Mouse (Mus musculus): ENCODE results near the gene Rpl27a. TPM values are rescaled to one million over a fixed set of nuclear protein-coding genes. Genes with fewer than 3 reads are reported as not detected.

The Rpl27a gene
- total and polyA plus RNA-seq, 3 experiments: 402 to 9,138 (median 833) TPM

DNA sequence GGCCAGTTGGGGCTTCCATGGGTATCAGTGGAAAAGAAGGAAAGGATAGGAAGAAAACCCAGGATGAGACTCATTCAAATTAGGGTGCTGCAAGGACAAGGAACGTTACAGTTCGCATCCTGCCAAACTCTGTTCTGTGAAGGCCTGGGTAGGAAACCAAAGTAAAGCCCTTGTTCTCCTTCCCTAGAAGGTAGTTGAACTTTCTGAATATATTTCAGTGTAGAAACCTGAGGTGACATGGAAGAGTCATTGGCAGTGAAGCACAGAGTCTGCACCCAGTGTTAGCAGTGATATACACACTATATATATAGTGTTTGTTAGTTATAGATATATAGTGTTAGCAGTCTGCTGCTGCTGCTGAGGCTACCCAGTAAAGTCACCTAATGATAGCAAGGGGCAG, 4.4 kb downstream of the Rpl27a start:
- Histone ChIP-seq H3K9me3 (replicated peaks) (no peaks in the 10 kb centered on the region), H3K4me3 (ENCODE audit: low read depth, low read length) (no peak overlapping the region), H3K4me1 (ENCODE audit: insufficient read depth, low read depth, low read length) (peaks cover 26% of the 10 kb centered on the region), H3K36me3 (replicated peaks) (peaks cover 78% of the 10 kb centered on the region), H3K27me3 (ENCODE audit: insufficient read depth, low read length) (no peaks in the 10 kb centered on the region)
- DNase-seq (ENCODE audit: low spot score) (no peak), ATAC-seq (ENCODE audit: extremely low read depth, insufficient number of reproducible peaks, low FRiP score, poor library complexity, severe bottlenecking) (no peak)
- TF ChIP-seq CTCF (IDR thresholded peaks at IDR 0.05; ENCODE audit: low read depth, low read length): no peak
- no peak for TF ChIP-seq TAL1 (conservative IDR thresholded peaks at IDR 0.05; ENCODE audit: low read depth, low read length)
- no peak; the same call in 1 of the 2 replicates for TF ChIP-seq POLR2AphosphoS5 (IDR thresholded peaks at IDR 0.05; ENCODE audit: insufficient replicate concordance, low read depth, low read length)
- no peak for TF ChIP-seq GATA1 (IDR thresholded peaks at IDR 0.05; ENCODE audit: borderline replicate concordance, low read length)
- TF ChIP-seq GATA2 (IDR thresholded peaks at IDR 0.05; ENCODE audit: borderline replicate concordance, low read depth, low read length): no peak

DNA sequence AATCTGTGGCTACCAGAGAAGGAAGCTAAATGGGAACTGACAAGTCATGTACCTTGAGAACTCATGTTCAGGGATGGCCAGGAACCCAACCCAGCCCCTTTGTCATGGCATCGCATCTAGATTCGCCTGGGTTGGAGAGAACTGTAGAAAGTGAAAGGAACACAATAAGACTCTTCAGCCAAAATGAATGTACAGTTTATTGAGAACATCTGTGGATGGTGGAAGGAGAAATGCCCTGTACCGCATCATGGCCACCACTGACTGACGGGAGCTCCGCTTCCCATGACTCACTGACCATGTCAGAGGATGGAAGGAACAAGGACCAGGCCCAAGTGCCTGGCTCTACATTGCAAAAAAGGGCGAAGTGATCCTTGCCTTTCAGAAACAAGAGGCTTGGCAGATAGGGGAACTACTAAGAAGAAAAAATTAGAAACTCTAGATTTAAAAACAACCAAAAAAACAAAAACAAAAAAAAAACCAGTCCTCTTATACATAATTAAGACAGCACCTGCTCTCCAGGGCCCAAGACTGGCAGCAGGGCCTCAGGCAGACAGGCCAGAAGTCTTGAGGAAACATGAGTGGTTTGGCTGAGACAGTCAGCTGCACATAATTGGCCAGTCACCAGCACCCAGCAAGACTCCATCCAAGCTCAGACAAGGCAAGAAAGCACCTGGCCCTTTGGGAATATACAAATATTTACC, 4.9 kb downstream of the Rpl27a start:
- H3K4me1 ChIP-seq (ENCODE audit: insufficient read depth, low read depth, low read length): peaks cover 26% of the 10 kb centered on the region
- no peak for DNase-seq (ENCODE audit: low spot score)

DNA sequence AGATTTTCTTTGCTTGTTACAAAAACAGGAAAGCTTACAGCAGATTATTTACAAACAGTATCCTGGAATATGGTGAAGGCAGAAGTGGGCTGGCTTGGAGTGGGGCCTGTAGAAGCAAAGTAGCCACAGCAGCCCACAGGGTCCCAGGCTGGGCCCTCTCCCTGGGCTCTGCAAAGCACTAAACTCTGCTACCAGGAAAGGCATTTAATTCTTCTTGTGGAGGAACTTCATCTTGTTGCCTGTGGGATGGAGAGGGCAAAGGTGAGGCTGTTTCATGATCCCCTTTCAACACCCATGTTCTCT, 5.4 kb downstream of the Rpl27a start:
- ATAC-seq (ENCODE audit: extremely low read depth, insufficient number of reproducible peaks, low FRiP score, poor library complexity, severe bottlenecking) (no peak), DNase-seq (ENCODE audit: low spot score) (no peak)
- no peak overlapping the region for H3K4me3 ChIP-seq (ENCODE audit: low read depth, low read length)
- H3K27me3 ChIP-seq (ENCODE audit: insufficient read depth, low read length): no peaks in the 10 kb centered on the region
- TF ChIP-seq POLR2AphosphoS5 (IDR thresholded peaks at IDR 0.05; ENCODE audit: insufficient replicate concordance, low read depth, low read length): 0 out of 2 replicates have a peak, but pooled peaks have one; percentile 53
- no peak for TF ChIP-seq GATA1 (IDR thresholded peaks at IDR 0.05; ENCODE audit: borderline replicate concordance, low read length)
- peaks cover 26% of the 10 kb centered on the region for H3K4me1 ChIP-seq (ENCODE audit: insufficient read depth, low read depth, low read length)
- no peaks in the 10 kb centered on the region for H3K9me3 ChIP-seq (replicated peaks)
- peaks cover 75% of the 10 kb centered on the region for H3K36me3 ChIP-seq (replicated peaks)

More for the DNA sequence above, 4.9 kb downstream of the Rpl27a start:
- no peak overlapping the region for H3K4me3 ChIP-seq (ENCODE audit: low read depth, low read length)
- TF ChIP-seq GATA2 (IDR thresholded peaks at IDR 0.05; ENCODE audit: borderline replicate concordance, low read depth, low read length) (no peak), POLR2AphosphoS5 (IDR thresholded peaks at IDR 0.05; ENCODE audit: insufficient replicate concordance, low read depth, low read length) (peak; percentile 6; the same call in 1 of the 2 replicates), CTCF (IDR thresholded peaks at IDR 0.05; ENCODE audit: low read depth, low read length) (no peak)
- peaks cover 78% of the 10 kb centered on the region for H3K36me3 ChIP-seq (replicated peaks)
- ATAC-seq (ENCODE audit: extremely low read depth, insufficient number of reproducible peaks, low FRiP score, poor library complexity, severe bottlenecking): no peak
- no peaks in the 10 kb centered on the region for H3K27me3 ChIP-seq (ENCODE audit: insufficient read depth, low read length)
- H3K9me3 ChIP-seq (replicated peaks): no peaks in the 10 kb centered on the region

DNA sequence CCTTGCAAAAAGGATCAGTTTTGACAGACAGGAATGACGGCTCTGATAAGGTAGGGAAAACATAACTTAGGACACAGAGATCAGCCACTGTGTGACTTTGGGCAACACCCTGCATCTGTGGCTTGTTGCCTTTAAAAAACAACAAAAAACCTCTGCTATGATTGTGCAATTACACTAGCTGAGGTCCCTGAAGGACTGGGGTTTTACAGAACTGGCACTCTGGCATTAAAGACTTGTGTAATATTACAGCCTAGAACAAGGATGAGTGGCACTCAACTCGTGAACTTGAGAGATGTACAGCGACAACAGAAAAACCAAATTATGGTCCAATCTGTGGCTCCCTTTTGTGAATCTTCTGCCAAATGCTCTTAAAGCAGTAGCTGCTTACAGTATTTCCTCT, 5.8 kb downstream of the Rpl27a start:
- Histone ChIP-seq H3K4me1 (ENCODE audit: insufficient read depth, low read depth, low read length) (peaks cover 26% of the 10 kb centered on the region), H3K4me3 (ENCODE audit: low read depth, low read length) (no peak overlapping the region), H3K27me3 (ENCODE audit: insufficient read depth, low read length) (no peaks in the 10 kb centered on the region), H3K36me3 (replicated peaks) (peaks cover 71% of the 10 kb centered on the region), H3K9me3 (replicated peaks) (no peaks in the 10 kb centered on the region)
- ATAC-seq (ENCODE audit: extremely low read depth, insufficient number of reproducible peaks, low FRiP score, poor library complexity, severe bottlenecking): no peak
- DNase-seq (ENCODE audit: low spot score): no peak
- TF ChIP-seq TAL1 (conservative IDR thresholded peaks at IDR 0.05; ENCODE audit: low read depth, low read length): no peak
- TF ChIP-seq POLR2AphosphoS5 (IDR thresholded peaks at IDR 0.05; ENCODE audit: insufficient replicate concordance, low read depth, low read length): no peak
- TF ChIP-seq CTCF (IDR thresholded peaks at IDR 0.05; ENCODE audit: low read depth, low read length): no peak
- TF ChIP-seq GATA2 (IDR thresholded peaks at IDR 0.05; ENCODE audit: borderline replicate concordance, low read depth, low read length): no peak
- no peak for TF ChIP-seq GATA1 (IDR thresholded peaks at IDR 0.05; ENCODE audit: borderline replicate concordance, low read length)

DNA sequence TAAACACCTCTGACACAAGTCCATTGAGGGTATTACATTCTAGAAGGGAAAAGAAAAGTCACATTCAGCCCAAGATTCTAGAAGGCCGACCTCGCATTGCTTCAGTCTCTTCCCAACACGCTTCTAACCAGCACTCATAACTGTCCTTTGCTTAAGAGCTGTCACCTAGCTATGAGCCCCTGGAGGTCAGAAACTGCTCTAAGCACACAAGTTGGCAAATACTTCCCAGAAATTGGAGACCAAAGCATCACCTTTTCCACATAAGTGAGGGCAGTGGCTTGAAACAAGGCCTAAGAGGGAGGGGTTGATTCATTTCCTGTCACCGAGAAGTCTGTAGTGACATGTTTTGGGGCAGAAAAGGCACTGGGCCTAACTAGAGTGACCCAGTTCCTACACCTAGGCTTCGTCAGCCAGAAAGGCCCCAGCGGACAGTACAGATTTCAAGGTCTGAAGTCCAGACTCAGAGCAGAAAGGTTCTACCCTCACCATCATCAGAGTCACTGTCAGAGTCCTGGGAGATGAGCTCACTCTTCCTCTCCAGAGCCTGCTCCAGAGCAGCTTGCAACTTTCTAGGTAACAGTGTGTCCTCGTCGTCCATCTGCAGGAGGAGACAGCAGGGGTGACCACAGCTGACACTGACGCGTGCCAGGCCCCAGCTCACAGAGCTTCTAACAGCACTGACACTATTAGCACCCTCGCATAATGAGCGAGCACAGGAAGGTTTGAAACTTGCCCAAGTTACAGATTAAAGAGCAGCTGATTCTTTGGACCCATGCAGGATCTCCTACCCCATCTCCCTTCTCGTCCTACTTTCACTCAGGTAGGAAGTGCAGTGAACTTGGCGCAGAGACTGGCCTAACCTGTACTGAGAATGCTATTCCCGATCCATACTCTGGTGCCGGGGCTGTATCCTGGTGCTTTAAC, 7.1 kb downstream of the Rpl27a start:
- Histone ChIP-seq H3K9me3 (replicated peaks) (no peaks in the 10 kb centered on the region), H3K4me1 (ENCODE audit: insufficient read depth, low read depth, low read length) (peaks cover 26% of the 10 kb centered on the region), H3K36me3 (replicated peaks) (peaks cover 59% of the 10 kb centered on the region), H3K4me3 (ENCODE audit: low read depth, low read length) (no peak overlapping the region), H3K27me3 (ENCODE audit: insufficient read depth, low read length) (no peaks in the 10 kb centered on the region)
- TF ChIP-seq GATA1 (IDR thresholded peaks at IDR 0.05; ENCODE audit: borderline replicate concordance, low read length) (no peak), POLR2AphosphoS5 (IDR thresholded peaks at IDR 0.05; ENCODE audit: insufficient replicate concordance, low read depth, low read length) (peak; percentile 77; the same call in 1 of the 2 replicates)
- DNase-seq (ENCODE audit: low spot score) (no peak), ATAC-seq (ENCODE audit: extremely low read depth, insufficient number of reproducible peaks, low FRiP score, poor library complexity, severe bottlenecking) (no peak)

DNA sequence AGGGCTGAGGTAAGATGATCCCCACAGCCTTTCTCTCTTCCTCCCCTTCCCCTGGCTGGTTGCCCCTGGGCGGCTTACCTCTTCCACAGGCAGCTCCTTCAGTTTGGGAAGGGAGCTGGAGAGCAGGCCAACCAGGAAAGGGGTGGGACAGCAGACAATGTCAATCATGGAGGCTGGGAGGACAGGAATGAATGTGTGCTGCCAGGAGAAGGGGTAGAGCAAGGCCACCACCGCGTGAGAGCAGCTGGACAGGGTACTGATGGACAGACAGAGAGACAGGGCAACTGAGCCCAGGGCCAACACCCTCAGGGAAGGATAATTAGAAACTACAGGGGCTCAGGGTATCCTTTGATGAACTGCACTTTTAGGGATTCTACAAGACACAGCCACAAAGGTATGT, 8.6 kb downstream of the Rpl27a start:
- no peaks in the 10 kb centered on the region for H3K9me3 ChIP-seq (replicated peaks)
- H3K36me3 ChIP-seq (replicated peaks): peaks cover 44% of the 10 kb centered on the region
- H3K27me3 ChIP-seq (ENCODE audit: insufficient read depth, low read length): peaks cover 9% of the 10 kb centered on the region
- ATAC-seq (ENCODE audit: extremely low read depth, insufficient number of reproducible peaks, low FRiP score, poor library complexity, severe bottlenecking) (no peak), DNase-seq (ENCODE audit: low spot score) (no peak)
- H3K4me1 ChIP-seq (ENCODE audit: insufficient read depth, low read depth, low read length): peaks cover 17% of the 10 kb centered on the region
- no peak for TF ChIP-seq CTCF (IDR thresholded peaks at IDR 0.05; ENCODE audit: low read depth, low read length)
- no peak for TF ChIP-seq TAL1 (conservative IDR thresholded peaks at IDR 0.05; ENCODE audit: low read depth, low read length)
- no peak for TF ChIP-seq POLR2AphosphoS5 (IDR thresholded peaks at IDR 0.05; ENCODE audit: insufficient replicate concordance, low read depth, low read length)
- no peak for TF ChIP-seq GATA1 (IDR thresholded peaks at IDR 0.05; ENCODE audit: borderline replicate concordance, low read length)
- TF ChIP-seq GATA2 (IDR thresholded peaks at IDR 0.05; ENCODE audit: borderline replicate concordance, low read depth, low read length): no peak
- no peak overlapping the region for H3K4me3 ChIP-seq (ENCODE audit: low read depth, low read length)
